Mouse (Mus musculus): ENCODE data around the gene Tmem120a. TPM values are rescaled to one million over a fixed set of nuclear protein-coding genes. Genes with fewer than 3 reads are reported as not detected.

The Tmem120a gene
- polyA plus RNA-seq, 1 experiment: 32.7 TPM

DNA sequence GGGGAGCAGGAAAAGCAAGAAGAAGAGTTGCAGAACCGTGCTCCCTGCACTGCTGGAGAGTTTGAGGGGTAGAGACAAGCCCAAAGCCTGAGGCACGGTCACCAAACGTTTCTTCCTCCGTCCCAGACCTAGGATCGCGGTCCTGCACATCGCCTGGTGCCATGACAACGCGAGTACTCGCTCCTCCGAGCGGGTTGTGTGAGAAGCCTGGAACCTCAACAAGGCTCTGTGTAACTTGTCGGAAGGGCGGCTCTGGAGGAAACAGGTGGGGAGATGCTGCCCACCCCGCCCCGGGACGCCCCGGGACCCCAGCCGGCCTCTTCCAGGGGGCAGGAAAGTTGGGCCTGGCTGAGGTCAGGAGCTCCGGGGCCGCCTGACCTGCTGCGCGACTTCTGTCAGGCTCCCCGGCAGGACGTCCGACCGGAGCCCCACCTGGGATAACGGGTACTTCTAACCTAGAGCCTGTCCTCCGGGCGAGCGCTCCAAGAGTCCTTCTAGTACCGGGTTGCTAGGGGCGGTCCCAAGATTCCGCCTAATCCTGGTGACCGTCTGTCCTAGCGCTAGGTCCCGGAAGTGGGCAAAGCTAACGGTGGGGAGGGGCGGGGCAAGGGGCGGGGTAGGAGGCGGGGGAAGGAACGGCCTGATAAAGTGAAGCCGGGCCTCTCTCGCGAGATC lies 33.7 kb upstream of the Tmem120a start, which contains the start of gene Styxl1:
Gene Styxl1 (minus strand): TSS at position 590 of the 675 bp plus-strand sequence.
- TF ChIP-seq MYOG (IDR thresholded peaks at IDR 0.05; ENCODE audit: control insufficient read depth in 1 of 3, insufficient read depth in 1 of 3, insufficient read length in 2 of 3, low read depth in 2 of 3) (no peak), SRF (IDR thresholded peaks at IDR 0.05; ENCODE audit: control insufficient read depth, insufficient read length, low read depth) (no peak), TCF12 (IDR thresholded peaks at IDR 0.05; ENCODE audit: insufficient read depth, poor library complexity, severe bottlenecking) (no peak), MAX (IDR thresholded peaks at IDR 0.05; ENCODE audit: low read depth) (no peak), POLR2A (IDR thresholded peaks at IDR 0.05; ENCODE audit: insufficient read length, low read depth) (no peak), CEBPB (IDR thresholded peaks at IDR 0.05; ENCODE audit: insufficient read depth, poor library complexity, severe bottlenecking) (no peak), TCF3 (IDR thresholded peaks at IDR 0.05; ENCODE audit: insufficient read length, low read depth) (no peak), MYOD1 (IDR thresholded peaks at IDR 0.05; ENCODE audit: control insufficient read depth in 1 of 3, insufficient read length in 2 of 3, low read depth in 2 of 3) (no peak), REST (IDR thresholded peaks at IDR 0.05; ENCODE audit: insufficient read depth, insufficient read length) (no peak), POLR2AphosphoS2 (IDR thresholded peaks at IDR 0.05; ENCODE audit: insufficient read length, low read depth) (no peak), E2F4 (IDR thresholded peaks at IDR 0.05; ENCODE audit: insufficient read depth) (no peak), USF1 (IDR thresholded peaks at IDR 0.05; ENCODE audit: low read depth) (no peak)
- H3ac ChIP-seq (ENCODE audit: control insufficient read depth, insufficient read length): peak within 1 kb of the TSS; percentile 67
- H3K79me2 ChIP-seq (ENCODE audit: control insufficient read depth, insufficient read depth): peaks cover 37% of the 10 kb centered on the region
- peak within 1 kb of the TSS; percentile 99 for H3K4me3 ChIP-seq
- H3K27me3 ChIP-seq (ENCODE audit: control insufficient read depth, insufficient read depth, insufficient read length): no peaks in the 10 kb centered on the region
- peaks cover 11% of the 10 kb centered on the region for H3K36me3 ChIP-seq (ENCODE audit: control insufficient read depth, insufficient read depth)
- peak within 1 kb of the TSS; percentile 92 for H3K4me2 ChIP-seq (ENCODE audit: low read depth)

GRCm38 (mm10) chr5:135776546-135776945 lies 32.3 kb upstream of the Tmem120a start:
- Histone ChIP-seq H3K79me2 (ENCODE audit: control insufficient read depth, insufficient read depth) (peaks cover 30% of the 10 kb centered on the region), H3K4me2 (ENCODE audit: low read depth) (no peak overlapping the region), H3K4me3 (no peak overlapping the region), H3K27me3 (ENCODE audit: control insufficient read depth, insufficient read depth, insufficient read length) (no peaks in the 10 kb centered on the region), H3ac (ENCODE audit: control insufficient read depth, insufficient read length) (no peak overlapping the region), H3K36me3 (ENCODE audit: control insufficient read depth, insufficient read depth) (peaks cover 8% of the 10 kb centered on the region)
- TF ChIP-seq POLR2A (IDR thresholded peaks at IDR 0.05; ENCODE audit: insufficient read length, low read depth): no peak
- TF ChIP-seq USF1 (IDR thresholded peaks at IDR 0.05; ENCODE audit: low read depth): no peak
- no peak for TF ChIP-seq TCF12 (IDR thresholded peaks at IDR 0.05; ENCODE audit: insufficient read depth, poor library complexity, severe bottlenecking)
- no peak for TF ChIP-seq E2F4 (IDR thresholded peaks at IDR 0.05; ENCODE audit: insufficient read depth)

- H3ac ChIP-seq (ENCODE audit: control insufficient read depth, insufficient read length): no peak overlapping the region
- peaks cover 3% of the 10 kb centered on the region for H3K27me3 ChIP-seq (ENCODE audit: control insufficient read depth, insufficient read depth, insufficient read length)
- H3K4me2 ChIP-seq (ENCODE audit: low read depth): no peak overlapping the region
- H3K79me2 ChIP-seq (ENCODE audit: control insufficient read depth, insufficient read depth): no peaks in the 10 kb centered on the region
- H3K36me3 ChIP-seq (ENCODE audit: control insufficient read depth, insufficient read depth): no peaks in the 10 kb centered on the region
- H3K4me3 ChIP-seq: no peak overlapping the region
- TF ChIP-seq TCF3 (IDR thresholded peaks at IDR 0.05; ENCODE audit: insufficient read length, low read depth): no peak
- no peak for TF ChIP-seq REST (IDR thresholded peaks at IDR 0.05; ENCODE audit: insufficient read depth, insufficient read length)
- TF ChIP-seq CEBPB (IDR thresholded peaks at IDR 0.05; ENCODE audit: insufficient read depth, poor library complexity, severe bottlenecking): no peak
- no peak for TF ChIP-seq USF1 (IDR thresholded peaks at IDR 0.05; ENCODE audit: low read depth)
- TF ChIP-seq SRF (IDR thresholded peaks at IDR 0.05; ENCODE audit: control insufficient read depth, insufficient read length, low read depth): no peak
- TF ChIP-seq MYOD1 (IDR thresholded peaks at IDR 0.05; ENCODE audit: control insufficient read depth in 1 of 3, insufficient read length in 2 of 3, low read depth in 2 of 3): no peak
- TF ChIP-seq MAX (IDR thresholded peaks at IDR 0.05; ENCODE audit: low read depth): no peak
Measured at GRCm38 (mm10) chr5:135772519-135772918, 28.3 kb upstream of the Tmem120a start.

DNA sequence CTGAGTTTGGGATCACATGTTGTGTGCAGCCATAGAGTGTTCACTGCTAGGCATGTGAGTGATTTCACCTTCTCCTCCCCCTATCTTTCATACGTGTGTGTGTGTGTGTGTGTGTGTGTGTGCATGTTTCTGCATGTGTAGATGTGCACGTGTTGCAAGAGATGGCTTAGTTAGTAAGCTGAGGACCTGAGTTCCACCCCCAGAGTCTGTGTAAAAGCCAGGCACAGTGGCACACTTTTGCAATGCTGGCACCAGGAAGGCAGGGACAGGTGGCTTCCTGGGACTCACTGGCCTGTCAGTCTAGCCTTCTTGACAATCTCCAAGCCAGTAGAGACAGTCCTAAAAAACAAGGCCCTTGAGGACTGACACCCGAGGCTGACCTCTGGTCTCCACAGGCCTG lies 20.7 kb upstream of the Tmem120a start:
- peaks cover 3% of the 10 kb centered on the region for H3K27me3 ChIP-seq (ENCODE audit: control insufficient read depth, insufficient read depth, insufficient read length)
- H3K4me3 ChIP-seq: no peak overlapping the region
- H3K36me3 ChIP-seq (ENCODE audit: control insufficient read depth, insufficient read depth): no peaks in the 10 kb centered on the region
- TF ChIP-seq MAX (IDR thresholded peaks at IDR 0.05; ENCODE audit: low read depth) (no peak), E2F4 (IDR thresholded peaks at IDR 0.05; ENCODE audit: insufficient read depth) (no peak), USF1 (IDR thresholded peaks at IDR 0.05; ENCODE audit: low read depth) (no peak), TCF12 (IDR thresholded peaks at IDR 0.05; ENCODE audit: insufficient read depth, poor library complexity, severe bottlenecking) (no peak), MYOG (IDR thresholded peaks at IDR 0.05; ENCODE audit: control insufficient read depth in 1 of 3, insufficient read depth in 1 of 3, insufficient read length in 2 of 3, low read depth in 2 of 3) (no peak), TCF3 (IDR thresholded peaks at IDR 0.05; ENCODE audit: insufficient read length, low read depth) (no peak), SRF (IDR thresholded peaks at IDR 0.05; ENCODE audit: control insufficient read depth, insufficient read length, low read depth) (no peak), POLR2A (IDR thresholded peaks at IDR 0.05; ENCODE audit: insufficient read length, low read depth) (no peak), MYOD1 (IDR thresholded peaks at IDR 0.05; ENCODE audit: control insufficient read depth in 1 of 3, insufficient read length in 2 of 3, low read depth in 2 of 3) (peak in 1 of 3 experiments; percentile 10)
- no peak overlapping the region for H3ac ChIP-seq (ENCODE audit: control insufficient read depth, insufficient read length)
- no peaks in the 10 kb centered on the region for H3K79me2 ChIP-seq (ENCODE audit: control insufficient read depth, insufficient read depth)
- H3K4me2 ChIP-seq (ENCODE audit: low read depth): no peak overlapping the region

GRCm38 (mm10) chr5:135763526-135763925 lies 19.3 kb upstream of the Tmem120a start:
- Histone ChIP-seq H3K4me3 (no peak overlapping the region), H3K36me3 (ENCODE audit: control insufficient read depth, insufficient read depth) (no peaks in the 10 kb centered on the region), H3K79me2 (ENCODE audit: control insufficient read depth, insufficient read depth) (no peaks in the 10 kb centered on the region), H3ac (ENCODE audit: control insufficient read depth, insufficient read length) (no peak overlapping the region), H3K27me3 (ENCODE audit: control insufficient read depth, insufficient read depth, insufficient read length) (peaks cover 3% of the 10 kb centered on the region), H3K4me2 (ENCODE audit: low read depth) (no peak overlapping the region)
- no peak for TF ChIP-seq SRF (IDR thresholded peaks at IDR 0.05; ENCODE audit: control insufficient read depth, insufficient read length, low read depth)
- TF ChIP-seq POLR2A (IDR thresholded peaks at IDR 0.05; ENCODE audit: insufficient read length, low read depth): no peak
- no peak for TF ChIP-seq CEBPB (IDR thresholded peaks at IDR 0.05; ENCODE audit: insufficient read depth, poor library complexity, severe bottlenecking)
